Mouse (Mus musculus): Measurements from ENCODE around the gene Asic4.

Gene Asic4

DNA sequence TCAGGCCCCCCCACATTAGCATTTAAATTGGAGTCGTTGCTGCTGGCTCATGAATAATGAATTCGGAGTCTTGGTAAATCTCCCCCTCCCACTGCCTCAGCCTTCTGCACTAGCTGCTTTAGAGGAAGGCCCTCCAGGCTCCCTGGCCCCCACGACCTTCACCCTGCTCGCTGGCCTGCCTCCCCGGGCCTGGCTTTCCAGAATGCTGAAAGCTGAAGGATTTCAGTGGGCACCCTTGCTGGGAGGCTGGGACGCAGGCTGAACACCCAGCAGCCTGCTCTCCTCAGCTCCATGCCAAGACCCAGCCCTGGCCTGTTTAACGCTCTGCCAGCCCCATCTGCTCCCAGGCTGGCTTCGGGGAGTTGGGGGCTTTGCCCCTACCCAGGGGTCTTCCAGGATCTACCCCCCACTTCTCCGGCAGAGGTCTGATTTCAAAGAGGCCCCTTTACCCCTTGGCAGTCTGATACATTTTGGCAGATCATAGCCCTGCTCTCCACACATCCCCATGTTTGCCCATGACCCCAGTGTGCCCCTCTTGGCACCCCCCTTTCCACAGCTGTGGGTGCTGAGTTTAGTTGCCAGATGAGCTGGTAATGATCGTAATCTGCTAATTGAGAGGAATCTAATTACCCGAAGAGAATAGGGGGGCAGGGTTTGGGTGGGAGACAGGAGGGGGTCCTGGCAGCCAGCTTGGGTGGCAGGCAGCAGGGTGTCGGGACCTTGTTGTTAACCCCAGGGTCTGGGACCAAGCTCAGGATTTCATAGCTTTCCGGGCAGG is 6.8 kb upstream of the Asic4 start:
- DNase-seq (ENCODE audit: low spot score in 2 of 2): no peak

DNA sequence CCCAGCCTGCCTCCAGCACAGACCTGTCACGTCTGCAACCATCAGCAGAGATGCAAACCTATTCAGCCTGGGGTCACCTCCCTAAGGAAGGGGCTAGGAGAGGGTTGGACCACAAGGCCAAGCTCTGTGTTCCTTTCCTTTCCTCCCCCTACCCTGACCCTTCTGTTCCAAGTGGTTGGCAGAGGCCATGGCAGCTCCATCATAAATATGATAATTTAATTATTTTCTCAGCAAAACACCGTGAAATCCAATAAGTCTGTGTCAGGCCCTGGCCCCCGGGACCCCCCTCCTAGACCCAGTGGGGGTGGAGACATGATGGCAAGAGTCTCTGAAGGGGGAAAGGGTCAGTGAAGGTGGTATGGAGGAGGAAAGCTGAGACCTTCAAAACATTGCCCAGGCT is 6.0 kb upstream of the Asic4 start:
- DNase-seq (ENCODE audit: low spot score in 2 of 2): no peak

DNA sequence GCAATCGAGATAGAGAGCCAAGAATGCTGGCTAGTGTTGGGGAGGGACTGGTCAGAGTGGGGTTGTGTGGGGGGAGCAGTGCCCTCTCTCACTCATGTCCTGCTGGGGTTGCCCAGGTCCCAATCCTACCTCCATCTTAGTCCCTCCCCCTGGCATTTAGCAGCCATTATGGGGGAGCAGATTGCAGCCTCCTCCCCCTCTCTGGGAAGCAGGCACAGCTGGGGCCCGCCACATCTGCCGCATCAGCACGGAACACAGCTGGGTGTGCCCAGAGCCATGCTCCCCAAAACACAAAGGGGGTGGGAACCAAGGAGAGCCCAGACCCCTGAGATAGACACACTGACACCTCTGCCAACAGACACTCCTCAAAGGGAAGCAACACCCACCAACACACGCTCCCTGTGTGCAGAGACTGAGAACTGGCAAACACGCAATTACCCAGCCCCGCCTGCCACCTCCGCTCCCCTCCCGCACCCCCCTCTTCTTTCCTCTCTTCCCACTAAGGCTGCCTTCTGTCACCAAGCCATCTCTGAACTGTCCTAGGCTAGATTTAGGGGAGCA is 5.0 kb upstream of the Asic4 start:
- DNase-seq (ENCODE audit: low spot score in 2 of 2): no peak

DNA sequence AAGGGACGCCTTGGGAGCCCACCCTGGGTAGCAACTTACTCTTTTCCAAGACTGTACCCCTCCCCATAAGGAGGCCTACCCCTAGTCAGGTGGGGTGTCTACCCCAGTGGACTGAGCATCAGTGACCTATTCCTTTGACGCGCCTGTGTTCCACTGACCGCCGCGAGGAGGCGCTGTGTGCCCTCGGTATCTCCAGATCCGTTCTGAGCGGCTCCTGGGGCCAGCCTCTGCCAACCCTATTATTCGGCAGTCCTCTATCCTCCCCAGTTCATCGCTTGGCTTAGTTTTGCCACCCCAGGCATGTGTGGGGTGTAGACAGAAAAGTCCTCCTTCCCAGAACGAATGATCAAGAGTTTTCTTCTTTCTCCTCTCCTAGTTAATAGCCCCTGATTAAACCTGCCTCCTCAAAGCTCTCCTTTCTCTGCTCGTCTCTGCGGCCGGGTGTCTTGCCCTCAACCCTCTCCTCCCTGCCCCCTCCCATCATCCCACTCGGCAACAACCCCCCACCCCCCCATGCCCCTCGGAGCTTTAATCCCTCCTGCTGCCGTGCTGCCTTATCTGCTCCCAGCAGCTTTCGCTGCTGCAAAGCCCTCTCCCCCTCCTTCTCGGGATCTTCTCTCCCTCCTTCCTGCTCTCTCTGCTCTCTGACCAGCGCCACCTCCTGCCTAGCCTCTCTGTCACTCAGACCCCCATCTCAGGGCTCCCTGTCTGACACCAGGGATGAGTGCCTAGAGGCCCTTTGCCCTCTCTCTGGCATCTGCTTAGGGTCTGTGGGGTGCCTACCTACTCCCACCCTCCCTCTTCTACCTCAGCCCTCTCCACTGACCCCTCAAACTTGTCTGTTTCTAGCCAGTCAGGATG is 4.3 kb upstream of the Asic4 start:
- peak in 1 of 2 experiments; percentile 74 for DNase-seq (ENCODE audit: low spot score in 2 of 2)

DNA sequence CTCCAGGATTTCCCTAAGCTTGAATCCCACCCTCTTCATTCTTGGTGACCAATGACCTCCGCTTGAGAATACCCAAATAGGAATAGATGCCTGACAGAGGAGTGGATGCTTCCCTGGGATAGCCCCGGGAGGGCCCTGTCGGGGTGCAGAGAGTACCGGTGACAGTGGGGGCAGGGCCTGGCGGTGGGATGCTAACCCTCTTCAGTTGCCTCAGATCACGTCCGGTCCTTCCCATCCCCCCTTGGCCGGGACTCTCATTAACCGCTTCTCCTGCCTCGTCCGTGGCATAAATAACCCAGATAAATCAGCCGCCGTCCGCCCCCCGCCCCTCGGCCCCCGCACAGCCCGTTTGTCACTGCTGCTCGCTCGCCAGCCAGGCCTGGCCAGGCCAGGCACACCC is 3.6 kb upstream of the Asic4 start:
- no peak for DNase-seq (ENCODE audit: low spot score in 2 of 2)

DNA sequence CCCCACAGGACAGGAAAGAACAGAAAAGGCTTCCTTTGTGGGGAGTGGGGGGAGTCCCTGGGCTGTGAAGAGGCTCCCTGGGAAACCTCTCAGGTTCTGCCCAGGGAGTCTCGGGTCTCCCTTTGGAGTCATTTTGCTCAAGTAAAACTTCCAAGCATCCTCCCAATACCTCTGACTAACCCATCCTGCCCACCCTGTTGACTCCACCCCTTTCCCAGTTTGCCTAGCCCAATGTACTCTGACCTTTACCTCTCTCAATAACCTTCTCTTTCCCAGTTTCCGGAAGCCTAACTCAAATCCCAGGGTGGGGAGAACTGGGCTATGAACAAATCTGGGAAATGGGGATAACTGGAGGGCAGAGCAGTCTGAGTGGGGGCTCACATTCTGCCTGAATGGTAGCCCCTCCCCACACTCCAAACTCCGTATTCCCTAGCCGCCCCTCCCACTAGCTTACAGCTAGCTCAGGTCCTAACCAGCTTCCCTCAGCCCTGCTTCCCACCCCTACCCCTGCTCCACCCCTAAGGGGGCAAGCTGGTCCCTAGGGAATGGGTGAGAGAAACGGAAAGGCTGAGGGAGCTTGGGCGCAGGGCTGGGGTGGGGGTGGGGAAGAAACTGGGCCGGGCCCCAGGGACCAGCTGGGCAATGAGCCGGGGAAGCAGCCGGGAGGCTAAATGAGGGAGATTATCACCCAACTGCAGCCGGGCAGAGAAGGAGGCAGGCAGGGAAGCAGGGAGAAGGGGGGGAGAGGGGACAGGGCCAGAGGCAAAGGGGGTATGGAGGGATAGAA is 2.8 kb upstream of the Asic4 start:
- no peak for DNase-seq (ENCODE audit: low spot score in 2 of 2)

DNA sequence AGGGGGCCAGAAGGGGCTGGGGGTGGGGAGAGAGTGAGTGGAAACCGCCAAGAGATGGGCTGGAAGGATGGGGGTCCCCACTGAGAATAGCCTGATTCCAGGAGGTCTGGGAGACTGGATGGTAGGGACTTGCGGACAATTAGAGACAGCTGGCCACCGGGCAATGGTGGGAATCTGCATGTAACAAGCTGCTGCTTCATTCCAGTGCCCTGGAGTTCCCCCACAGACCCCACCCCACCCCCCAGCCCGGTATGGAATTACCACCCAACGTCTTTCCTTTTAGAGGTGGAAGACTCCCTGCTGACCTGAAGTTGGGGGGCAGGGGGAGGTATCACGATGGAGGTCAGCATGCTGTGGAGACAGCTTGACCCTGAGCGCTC is 2.2 kb upstream of the Asic4 start:
- no peak for DNase-seq (ENCODE audit: low spot score in 2 of 2)

DNA sequence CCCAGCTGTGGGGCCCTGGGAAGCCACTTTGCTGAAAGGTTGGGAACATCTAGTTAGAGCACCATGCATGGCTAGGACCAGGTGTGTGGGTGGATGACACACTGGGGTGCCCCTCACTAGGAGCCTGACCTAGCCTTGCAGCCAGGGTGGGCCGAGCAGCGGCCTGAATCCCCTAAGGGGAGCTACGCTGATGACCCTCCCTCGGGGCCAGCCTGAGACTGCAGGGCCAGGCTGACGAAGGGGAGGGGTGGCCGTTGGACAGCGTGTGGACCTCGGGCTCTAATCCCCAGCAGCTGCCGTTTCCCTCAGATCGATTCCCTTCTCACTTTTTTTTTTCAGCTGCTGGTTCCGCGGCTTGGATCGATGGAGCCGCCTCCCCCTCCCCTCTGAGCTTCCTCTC is 1.3 kb upstream of the Asic4 start:
- DNase-seq (ENCODE audit: low spot score in 2 of 2): no peak

DNA sequence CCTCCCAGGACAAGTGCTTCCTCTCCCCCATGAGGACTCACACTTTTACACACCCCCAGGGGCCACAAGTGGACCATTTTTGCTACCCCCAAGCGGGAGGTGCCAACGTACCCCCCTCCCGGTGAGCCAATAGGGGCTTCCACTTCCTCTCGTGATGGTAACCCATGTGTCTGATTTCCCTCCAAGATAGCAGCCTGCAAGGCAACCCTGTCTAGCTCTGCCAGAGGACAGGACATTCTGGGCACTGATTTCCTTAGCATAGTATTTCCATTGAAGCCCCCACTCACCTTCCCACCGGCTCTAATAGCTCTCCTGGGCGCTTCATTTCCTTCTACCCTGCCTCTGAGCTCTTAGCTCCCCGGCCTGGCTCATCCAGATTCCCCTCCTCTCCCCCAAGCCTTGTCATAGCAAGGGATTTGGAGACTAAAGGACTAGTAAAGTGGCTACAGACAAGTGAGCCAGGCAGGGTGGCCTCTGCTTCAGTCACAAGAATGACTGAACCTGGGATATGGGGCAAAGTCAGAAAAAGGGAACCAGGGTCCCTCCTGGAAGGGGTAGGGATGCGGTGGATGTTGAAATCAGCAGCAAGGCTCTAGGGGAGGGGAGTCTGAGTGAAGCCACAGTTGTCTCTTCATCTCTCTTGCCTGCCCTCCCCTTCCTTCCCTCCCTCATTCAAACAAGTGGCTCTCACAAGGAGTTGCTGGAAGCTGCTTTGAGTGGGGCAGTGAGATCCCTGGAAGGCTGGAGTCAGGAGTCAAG is 680 bp upstream of the Asic4 start:
- DNase-seq (ENCODE audit: low spot score in 2 of 2): no peak

DNA sequence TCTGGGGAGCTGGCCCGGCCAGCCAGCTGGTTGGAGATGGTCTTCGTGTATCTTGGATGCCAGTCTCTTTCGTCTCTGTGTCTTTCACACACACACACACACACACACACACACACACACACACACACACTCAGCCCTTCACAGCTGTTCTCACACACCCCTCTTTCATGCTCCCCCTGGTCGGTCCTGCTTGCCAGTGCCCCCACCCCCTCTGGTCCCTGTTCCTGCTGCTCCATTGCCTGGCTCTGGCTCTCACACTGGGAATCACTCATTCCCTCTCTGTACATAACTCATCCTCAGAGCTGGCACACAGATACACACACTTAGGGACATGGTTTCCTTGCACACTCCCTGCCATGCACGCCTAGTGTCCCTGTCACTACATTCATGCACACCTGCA is 1.7 kb downstream of the Asic4 start:
- DNase-seq (ENCODE audit: low spot score in 2 of 2): no peak

DNA sequence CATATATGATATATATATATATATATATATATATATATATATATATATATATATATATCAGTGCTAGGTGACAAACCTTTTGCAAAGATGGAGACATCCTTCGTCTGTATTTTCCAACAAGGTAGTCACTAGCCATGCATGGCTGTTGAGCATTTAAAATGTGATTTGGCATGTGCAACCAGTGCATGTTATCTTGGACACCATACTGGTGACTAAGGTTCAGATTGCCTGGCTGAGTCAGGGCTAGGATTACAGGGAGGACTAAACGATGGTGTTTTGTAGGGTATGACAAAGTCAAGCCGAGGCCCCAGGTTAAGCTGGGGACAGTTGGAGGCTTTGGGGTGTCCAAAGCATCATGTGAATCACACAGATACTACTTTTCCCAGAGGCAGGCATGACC is 5.2 kb downstream of the Asic4 start:
- DNase-seq (ENCODE audit: low spot score in 2 of 2): no peak

DNA sequence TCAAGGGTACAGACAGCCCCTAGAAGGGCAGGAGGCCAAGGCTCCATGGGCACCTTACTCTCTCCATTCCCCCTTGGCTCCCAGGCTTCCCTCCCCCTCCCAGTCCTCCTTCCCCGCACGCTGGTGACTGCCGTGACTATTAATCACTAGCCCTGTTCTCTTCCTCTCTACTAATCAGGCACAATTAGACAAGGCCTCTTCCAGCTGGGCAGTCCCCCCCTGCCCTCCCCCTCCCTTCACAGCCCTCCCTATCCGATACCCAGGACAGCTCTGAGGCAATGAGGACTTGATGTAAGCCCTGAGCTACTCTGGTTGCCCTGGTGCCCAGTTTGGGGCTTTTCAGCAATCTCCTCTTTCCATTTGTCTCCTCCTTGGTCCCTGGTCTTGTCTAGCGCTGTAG is 5.7 kb downstream of the Asic4 start:
- no peak for DNase-seq (ENCODE audit: low spot score in 2 of 2)

DNA sequence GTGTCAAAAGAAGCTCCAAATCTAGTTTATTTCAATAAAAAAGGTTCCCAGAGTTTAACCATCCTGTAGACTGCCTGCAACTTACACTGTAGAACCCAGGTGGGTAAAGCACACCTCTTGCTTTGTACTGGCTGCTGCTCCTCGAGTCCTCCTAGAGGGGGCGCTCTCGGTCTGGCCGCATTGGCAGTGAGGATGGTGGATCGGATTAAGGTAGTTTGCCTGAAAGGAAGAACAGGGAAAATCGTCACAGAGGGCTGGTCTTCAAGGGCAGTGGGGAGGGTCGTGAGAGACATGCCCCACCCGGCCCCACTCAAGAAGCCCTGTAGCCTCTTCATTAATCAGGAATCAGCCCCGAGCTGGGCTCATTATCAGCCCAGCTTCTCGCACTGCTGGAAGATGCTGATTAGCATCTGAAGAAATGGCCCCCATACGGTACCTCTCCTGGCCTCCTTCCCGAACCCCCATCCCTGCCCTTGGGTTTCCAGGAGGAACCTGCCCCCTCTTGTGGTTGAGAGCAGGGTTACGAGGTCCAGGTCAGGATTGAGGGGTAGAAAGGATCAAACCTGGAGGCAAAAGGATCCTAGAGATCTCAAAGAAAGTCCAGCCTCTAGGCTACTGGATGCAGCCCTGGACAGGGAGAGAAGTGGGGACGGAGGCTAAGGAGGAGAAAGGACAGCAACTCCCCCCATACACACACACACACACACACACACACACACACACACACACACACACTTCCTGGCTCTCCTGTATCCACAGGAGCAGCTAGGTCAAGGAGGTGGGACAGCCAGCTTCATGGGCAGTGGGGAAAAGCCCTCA is 6.7 kb downstream of the Asic4 start:
- DNase-seq (ENCODE audit: low spot score in 2 of 2): no peak

DNA sequence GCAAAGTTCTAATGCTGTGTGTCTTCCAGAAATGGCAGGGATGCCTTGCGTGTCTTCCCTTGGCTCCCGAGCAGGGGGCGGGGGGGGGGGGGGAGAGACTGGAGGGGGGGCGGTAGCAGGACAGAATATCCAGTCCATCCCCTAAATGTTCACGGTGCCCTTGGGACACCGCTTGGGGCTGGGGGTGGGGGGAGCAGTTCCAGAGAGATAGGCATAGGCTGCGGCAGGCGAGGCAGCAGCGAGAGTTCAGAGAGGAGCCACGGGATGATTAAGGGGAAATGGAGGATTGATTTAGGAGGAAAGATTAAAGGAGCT is 7.4 kb downstream of the Asic4 start:
- DNase-seq (ENCODE audit: low spot score in 2 of 2): no peak

DNA sequence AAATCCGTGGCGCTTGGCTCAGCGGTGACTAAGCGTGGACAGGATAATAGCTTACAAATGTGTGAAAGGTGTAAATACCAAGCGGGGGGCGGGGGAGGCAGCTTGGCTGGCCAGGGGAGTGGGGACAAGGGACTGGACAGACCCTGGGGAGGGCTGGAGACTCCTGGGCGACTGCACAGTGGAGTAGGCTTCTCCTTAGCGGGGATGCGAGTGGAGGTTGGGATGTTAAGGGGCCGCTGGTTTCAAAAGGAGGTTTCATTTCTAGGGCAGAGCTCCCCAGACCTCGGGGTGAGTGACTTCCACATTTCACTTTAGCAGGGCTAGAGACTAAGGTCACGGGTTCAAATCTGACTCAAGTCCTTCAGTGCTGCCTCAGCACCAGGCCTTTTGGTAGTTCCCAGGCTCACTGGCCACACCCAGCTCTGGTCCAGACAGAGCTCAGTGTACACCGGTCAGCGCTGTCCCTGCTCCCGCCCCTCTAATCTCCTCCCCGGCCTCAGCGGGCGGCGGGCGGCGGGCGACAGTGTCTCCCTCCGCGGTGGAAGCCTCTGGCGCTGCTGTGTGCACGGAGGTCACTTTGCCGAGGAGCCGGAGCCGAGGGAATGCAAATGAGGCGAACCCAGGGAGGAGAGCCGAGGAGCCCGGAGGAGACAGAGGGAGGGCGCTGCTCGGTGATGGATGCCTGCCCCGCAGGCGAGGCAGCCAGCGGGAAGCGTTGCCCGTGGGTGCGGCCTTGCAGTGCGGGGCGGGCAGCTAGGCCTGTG is 8.0 kb downstream of the Asic4 start:
- DNase-seq (ENCODE audit: low spot score in 2 of 2): peak; percentile 33 to 40

DNA sequence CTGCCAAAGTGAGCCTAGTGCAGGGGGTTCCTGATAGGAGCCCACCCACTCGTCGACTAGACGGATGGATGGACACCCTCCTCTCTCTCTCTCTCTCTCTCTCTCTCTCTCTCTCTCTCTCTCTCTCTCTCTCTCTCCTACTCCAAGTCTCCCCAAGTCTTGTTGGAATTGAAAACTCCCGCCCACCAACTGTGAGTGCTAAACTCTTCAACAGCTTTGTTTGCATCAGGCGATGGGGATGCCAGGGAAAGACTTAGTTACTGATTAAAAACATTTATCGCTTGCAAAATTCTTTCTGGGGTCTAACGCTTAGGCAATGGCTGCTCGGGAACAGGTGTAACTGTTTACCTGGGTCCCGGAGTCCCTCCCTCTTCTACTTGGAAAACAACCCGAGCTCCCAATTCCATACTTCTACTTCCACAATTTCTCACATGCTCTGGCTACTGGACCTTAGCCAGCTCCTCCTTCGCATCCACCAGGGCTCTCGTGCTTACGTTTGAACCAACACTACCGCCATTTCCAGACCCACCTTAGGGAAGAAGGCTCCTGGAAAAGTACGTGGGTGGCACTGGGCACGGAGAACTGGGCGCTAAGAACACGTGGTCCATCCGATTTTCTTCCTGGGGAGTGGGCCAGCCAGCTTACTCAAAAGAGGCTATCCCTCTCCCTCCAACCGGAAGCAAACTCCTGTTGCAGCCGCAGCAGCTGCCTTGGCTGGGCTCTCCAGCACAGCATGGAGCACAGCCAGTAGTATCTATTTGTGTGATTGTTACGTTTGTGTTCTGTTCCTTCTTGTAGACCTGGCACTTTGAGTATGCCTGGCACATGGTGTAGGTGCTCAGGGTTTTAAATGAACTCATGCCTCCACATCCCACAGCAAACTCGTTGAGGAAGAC is 8.8 kb downstream of the Asic4 start:
- DNase-seq (ENCODE audit: low spot score in 2 of 2): no peak

DNA sequence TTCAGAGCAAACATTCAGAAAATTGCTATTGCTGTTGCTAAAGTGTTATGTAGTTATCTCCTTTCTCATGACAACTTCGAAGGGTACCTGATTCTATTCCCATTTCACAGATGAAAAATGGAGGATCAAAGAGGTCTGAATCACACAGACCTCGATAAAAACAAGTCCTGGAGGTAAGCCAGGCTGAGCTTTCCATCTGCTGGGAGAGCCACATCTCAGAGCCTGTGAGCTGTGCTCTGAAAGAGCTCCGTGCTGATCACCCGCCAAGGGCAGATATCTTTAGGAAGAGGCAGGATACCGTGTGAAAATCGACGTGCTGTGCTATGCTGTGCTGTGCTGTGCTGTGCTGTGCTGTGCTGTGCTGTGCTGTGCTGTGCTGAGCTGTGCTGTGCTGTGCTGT is 10.1 kb downstream of the Asic4 start:
- DNase-seq (ENCODE audit: low spot score in 2 of 2): no peak

DNA sequence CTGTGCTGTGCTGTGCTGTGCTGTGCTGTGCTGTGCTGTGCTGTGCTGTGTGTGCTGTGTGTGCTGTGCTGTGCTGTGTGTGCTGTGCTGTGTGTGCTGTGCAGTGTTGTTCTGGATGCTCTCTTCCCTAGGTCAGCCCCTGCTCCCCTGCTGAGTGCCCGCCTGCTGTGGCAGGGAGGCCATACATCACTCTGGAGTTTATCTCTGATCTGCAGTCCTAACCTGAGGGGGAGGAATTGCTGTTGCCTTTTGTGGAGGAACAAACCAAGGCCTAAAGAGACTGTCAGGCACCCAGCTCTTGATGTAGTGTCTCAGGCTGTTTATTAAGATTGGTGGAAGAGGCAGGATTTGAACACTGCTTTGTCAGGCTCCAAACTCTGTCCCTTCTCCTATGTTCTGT is 12.4 kb downstream of the Asic4 start:
- no peak for DNase-seq (ENCODE audit: low spot score in 2 of 2)

DNA sequence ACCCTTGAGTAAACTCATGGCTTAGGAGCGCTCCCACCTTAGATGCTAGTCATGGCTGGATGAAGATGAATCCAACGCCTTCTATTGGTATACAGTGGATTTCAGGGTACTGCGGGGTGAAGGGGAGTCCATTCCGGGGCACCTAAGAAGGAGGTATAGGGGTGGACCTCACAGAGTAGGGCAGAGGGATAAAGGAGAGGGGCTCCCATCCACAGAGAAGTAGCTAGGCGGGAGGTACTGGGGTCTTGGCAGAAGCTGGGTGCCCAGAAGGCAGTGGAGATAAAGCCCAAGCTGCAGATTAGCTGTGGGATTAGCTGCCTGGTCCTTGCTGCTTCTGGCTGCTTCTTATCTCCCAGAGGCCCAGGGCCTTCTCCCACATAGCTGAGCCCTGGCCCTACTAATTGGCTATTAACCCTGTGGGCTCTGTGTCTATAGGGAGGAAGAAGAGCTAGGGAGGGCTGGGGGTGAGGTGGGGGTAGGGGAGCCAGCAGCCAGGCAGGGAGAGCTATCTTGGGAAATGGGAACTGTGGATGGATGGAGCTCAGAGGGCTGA is 13.5 kb downstream of the Asic4 start:
- DNase-seq (ENCODE audit: low spot score in 2 of 2): no peak

Data from urinary bladder, postnatal 36 days (tissue).